Mouse (Mus musculus) retina, adult 2 months (tissue): ENCODE data around the gene Arid1b.

Source experiments
- DNase-seq: peaks from one replicate; pipeline ENCODE4 v3.0.0-alpha.2; 2012; ENCODE audit warnings: low read depth, low spot score

The Arid1b gene

GRCm38 (mm10) chr17:5153461-5153860 lies 159.3 kb downstream of the Arid1b start:
- no peak for DNase-seq

DNA sequence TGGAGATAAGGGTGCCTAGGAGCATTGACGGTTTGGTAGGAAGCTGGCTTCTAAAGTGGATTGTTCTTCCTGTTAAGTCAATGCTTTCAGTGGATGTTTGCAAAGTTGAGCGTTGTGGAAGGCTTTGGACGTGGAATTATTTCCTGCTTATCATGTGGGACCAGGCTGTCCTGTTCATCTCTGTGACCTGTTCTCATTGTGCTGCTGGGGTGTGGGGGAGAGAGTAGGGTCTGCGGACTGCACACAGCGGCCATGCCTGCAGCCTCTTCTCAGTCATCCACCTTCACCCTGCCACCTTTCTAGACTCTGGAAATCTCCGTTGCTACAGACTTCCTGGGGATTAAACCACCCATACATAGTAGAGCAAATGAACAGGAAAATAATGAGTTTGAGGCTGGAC lies 160.2 kb downstream of the Arid1b start:
- no peak for DNase-seq

DNA sequence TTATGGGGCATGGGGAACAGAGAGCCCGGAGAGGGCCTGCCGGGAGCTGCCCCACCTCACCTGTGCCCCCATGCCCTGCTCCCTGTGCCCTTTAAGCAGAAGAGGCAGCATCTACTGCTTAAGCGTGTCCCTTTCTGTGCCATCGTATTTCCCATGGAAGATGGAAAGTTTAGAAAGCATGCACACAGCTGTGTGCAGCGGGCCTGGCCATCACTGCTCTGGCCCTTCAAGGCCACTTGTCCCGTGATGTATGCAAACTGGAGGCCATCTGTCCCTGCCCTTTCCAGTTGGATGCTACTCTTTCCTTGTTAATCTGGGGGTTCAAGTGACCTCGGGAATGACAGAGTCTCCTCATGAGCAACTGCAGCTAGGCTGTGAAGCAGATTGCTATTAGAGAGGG lies 163.5 kb downstream of the Arid1b start:
- DNase-seq = no peak

- no peak for DNase-seq
Observed at GRCm38 (mm10) chr17:5162525-5162924, 168.4 kb downstream of the Arid1b start.

DNA sequence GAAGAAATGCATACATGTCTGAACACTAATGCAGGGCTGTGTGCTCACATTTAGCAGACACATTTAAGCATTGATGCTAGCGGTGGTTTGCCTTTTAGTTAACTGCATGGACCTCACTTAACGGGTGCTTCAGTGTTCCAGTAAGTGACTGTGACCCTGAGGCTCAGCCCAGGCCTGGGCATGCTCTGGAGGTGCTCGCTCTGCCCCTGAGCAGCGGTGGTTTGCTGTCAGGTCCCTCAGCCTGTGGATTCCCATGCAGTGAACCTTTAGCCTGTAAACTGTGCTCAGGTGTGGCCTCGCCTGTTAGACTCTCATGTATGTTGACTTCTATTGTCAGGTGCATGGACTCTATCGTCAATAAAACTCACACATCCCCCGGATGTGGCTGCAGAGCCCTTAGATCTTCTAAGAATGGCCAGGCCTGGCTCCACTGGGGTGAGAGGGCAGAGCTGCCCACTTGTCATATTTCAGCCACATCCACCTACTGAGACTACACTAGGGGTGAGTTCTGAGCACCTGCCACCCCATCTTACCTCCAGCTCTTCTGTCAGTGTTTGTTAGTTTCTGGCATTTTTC lies 169.2 kb downstream of the Arid1b start:
- DNase-seq = no peak

- DNase-seq = no peak
Observed at GRCm38 (mm10) chr17:5164794-5165193, 170.7 kb downstream of the Arid1b start.

DNA sequence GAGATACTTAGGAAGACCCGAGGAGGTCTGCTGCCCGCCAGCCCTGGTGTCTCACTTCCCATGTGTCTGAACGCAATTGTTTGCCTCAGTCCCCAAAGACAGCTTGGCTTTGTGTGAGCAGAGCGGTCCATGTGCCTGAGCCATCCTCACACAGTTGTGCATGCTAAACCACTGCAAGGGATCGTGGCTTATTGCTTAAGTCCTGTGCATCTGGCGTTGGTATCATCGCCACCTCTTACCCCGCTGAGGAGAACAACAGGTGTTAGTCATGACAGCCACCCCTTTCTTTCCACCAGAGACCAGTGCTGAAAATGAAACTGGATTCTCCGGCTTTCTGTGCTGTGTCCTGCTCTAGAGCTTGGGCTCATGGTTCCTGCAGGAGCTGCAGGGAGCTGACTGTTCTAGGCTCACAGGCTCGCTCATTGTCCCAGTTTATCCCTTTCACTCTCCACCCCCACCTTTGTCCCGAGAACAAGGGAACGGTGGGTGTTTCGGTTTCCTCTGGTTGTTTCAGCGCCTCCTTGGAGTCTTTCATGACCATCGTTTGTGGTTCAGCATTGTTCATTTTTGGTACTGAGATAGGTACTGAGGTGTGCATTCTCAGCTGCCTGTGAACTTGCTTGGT lies 171.2 kb downstream of the Arid1b start:
- no peak for DNase-seq

DNA sequence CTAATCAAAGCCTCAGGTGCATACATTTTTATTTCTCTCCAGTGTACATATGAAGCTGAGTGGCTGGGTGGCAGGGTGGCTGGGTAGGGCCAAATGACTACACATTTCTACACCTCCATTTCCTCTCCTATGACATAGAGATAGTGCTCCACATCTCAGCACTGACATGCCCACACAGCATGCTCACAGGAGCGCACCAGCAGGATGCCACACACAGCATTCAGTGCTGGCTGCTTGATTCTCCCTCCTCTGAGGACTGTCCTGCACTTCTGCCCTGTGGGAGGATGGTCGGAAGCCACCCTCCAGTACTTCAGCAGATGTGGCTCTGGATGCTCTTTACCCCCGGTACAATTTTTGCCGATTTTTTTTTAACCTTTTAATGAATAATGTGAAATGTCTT lies 172.0 kb downstream of the Arid1b start:
- no peak for DNase-seq

GRCm38 (mm10) chr17:5168046-5168445 lies 173.9 kb downstream of the Arid1b start:
- no peak for DNase-seq

DNA sequence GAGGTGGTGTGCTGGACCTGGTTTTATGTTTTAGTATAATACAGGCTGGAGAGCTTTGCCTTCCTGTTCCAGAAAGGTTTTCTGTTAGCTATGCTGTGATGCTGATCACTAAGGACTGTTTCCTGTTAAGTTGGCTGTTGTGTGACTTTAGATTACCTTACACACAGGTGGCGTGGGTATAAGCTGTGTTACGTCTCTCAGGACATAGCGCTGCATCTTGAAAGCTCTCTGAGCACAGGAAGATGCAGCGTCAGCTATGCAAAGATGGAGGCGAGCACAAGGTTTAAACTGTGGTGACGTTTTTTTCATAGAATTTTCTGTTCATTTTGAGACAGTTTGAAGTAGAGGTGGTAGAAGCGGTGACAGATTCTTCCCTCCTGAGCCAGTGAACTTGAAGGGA lies 174.5 kb downstream of the Arid1b start:
- no peak for DNase-seq

DNA sequence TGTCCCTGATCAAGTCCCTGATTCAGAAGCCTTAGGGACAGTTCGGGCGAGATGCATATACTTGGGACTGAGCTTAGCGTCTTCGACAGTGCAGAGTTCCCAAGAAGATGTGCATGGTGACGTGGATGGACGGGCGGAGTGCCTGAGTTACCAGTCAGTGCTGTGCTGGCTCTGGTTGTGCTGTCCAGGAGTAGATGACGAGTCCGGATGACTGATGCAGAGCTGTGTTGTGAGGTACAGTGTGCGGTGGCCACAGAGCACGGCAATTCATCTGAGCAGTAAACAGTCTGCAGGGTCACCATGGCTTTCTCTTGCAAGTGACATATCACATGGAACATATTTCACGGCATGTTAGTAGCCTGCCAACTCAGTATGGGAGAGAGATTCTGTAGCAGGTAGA lies 176.2 kb downstream of the Arid1b start:
- no peak for DNase-seq

- no peak for DNase-seq
Observed at GRCm38 (mm10) chr17:5171467-5171866, 177.3 kb downstream of the Arid1b start.

DNA sequence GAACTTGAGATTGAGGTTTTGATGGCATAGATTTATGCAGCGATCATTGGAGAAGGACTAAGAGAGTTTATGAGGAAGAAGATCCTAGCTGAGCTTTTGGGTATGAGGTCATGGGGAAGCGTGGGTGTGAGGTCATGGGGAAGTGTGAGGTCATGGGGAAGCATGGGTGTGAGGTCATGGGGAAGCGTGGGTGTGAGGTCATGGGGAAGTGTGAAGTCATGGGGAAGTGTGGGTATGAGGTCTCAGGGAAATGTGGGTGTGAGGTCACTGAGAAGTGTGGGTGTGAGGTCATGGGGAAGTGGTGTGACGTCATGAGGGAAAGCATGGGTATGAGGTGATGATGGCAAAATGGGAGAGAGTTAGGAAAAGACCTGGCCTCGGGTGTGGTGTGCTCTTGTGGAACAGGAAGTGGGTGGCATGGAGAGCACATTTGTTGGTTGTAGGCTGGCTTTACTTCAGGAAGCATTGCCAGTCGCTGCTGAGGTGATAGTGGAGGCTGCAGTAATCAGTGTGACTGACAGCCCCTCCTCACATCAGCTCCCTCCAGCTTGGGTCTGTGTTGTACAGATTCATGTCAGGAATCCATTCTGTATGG lies 180.4 kb downstream of the Arid1b start:
- no peak for DNase-seq

GRCm38 (mm10) chr17:5175535-5175934 lies 181.4 kb downstream of the Arid1b start:
- no peak for DNase-seq

- DNase-seq = no peak
Observed at GRCm38 (mm10) chr17:5176315-5176714, 182.2 kb downstream of the Arid1b start.

GRCm38 (mm10) chr17:5178534-5178933 lies 184.4 kb downstream of the Arid1b start:
- no peak for DNase-seq

DNA sequence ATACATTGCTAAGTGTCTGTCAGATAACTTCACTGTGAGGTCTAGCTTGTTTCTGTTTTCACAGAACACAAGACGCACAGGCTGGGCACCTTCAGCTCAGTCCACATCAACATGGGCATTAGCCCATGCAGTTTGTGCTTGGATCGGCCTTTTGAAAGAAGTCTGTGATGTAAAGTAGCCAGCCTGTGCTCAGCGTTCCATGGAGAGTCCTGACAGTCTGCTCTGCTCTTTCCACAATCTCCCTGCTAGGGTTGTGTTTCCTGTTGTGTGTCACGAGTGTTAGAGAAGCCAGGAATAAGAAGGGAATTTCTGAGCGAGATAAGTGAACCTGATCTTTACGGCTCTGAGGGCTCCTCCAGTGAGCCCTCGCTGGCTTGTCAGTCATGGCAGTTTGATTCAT lies 184.9 kb downstream of the Arid1b start:
- DNase-seq = no peak

- DNase-seq = no peak
Observed at GRCm38 (mm10) chr17:5179412-5179811, 185.3 kb downstream of the Arid1b start.

DNA sequence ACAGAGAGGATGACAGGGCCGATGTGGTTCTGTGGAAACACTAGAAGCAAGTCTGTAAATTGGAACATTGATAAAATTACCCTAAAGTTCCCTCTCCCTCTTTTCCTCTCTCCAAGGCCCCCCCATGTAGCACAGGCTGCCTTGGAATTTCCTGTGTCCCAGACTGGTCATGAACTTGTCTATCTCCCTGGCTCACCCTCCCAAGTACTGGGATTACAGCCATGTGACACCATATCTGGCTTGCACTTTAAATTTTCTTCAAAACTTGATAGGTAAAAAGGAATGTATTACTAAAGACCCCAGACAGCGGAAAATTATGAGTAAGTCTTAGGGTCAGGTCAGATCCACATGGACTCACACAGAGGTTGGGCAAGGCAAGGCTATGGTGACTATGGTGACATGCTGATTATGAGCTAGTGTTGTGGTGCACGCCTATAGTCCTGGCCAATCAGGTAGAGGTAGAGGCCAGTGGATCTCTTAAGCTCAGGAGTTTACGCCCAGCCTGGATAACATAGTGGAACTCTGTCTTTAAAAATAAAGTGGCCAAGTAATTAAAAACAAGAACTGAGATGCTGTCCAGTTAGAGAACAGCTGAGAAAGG lies 185.9 kb downstream of the Arid1b start:
- no peak for DNase-seq

DNA sequence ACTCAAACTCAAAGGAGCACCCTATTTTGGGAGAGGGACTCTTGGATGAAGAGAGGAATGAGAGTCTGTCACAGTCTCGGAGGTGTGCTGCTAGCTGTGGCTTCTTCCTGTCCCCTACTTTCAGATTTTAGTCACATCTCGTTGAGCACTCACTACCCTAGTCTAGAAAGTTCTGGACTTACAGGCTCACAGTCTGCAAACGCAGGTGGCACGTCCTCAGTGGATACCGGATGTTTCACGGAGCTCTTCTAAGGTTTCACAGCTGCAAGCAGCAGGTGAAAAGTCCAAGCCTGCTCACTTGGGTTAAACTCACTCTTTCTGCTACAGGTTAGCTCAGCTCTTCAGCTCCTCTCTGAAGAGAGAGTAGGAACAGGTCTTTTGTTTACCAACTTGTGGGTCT lies 186.8 kb downstream of the Arid1b start:
- DNase-seq = no peak

- no peak for DNase-seq
Observed at GRCm38 (mm10) chr17:5182493-5182892, 188.4 kb downstream of the Arid1b start.

- DNase-seq = no peak
Observed at GRCm38 (mm10) chr17:5185501-5185900, 191.4 kb downstream of the Arid1b start.

DNA sequence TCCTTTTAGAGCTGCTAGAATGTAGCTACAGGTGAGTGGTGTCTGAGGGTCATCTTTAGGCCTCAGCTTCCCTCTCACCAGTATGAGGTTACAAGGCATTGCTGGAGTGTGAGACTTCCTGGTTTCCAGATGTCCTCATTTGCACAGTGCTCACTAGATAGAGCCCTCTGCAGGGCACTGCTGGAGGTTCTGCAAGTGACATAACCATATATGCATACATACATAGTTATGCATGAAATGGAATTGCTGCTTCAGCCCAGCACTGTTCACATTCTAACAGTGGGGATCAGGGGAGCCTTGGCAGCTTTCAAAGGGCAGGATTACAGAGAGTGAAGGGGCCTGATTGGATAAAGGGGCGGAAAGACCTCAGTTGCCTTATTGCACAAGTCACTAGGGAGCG lies 193.4 kb downstream of the Arid1b start:
- no peak for DNase-seq
